Mouse (Mus musculus) heart, embryonic 11.5 days (tissue): ENCODE data around the gene Synj2. TPM values are rescaled to one million over a fixed set of nuclear protein-coding genes. Genes with fewer than 3 reads are reported as not detected.
"Not testable (repeated sequence)": the region's sequence is repeated elsewhere in the genome, so short reads cannot be mapped to it uniquely, and the experiment has no call there.

ENCODE experiments used
- ATAC-seq: fragments of 200-750 bp; cut with Nextera tagmentation; replicated peaks from 2 replicates; pipeline ENCODE4 v1.8.0; 2017; ENCODE audit warnings: moderate library complexity; ENCODE audit not compliant: insufficient number of reproducible peaks, low FRiP score, low TSS enrichment
- H3K27ac ChIP-seq: fragments of 300-500 bp; sonication (generic); 2 replicates; pipeline ENCODE4 v1.5.1; 2014; ENCODE audit warnings: mild to moderate bottlenecking, low read depth, low read length
- H3K27me3 ChIP-seq: fragments of 300-500 bp; sonication (generic); 2 replicates; pipeline ENCODE4 v1.6.1; 2014; ENCODE audit warnings: mild to moderate bottlenecking, low read length, mixed read lengths; ENCODE audit not compliant: control insufficient read depth, insufficient read depth
- H3K36me3 ChIP-seq: fragments of 300-500 bp; sonication (generic); 2 replicates; pipeline ENCODE4 v1.6.1; 2014; ENCODE audit warnings: mild to moderate bottlenecking, low read length, moderate library complexity, mixed read lengths; ENCODE audit not compliant: control insufficient read depth, insufficient read depth
- H3K4me1 ChIP-seq: fragments of 300-500 bp; sonication (generic); 2 replicates; pipeline ENCODE4 v1.6.1; 2014; ENCODE audit warnings: low read length; ENCODE audit not compliant: control insufficient read depth, insufficient read depth
- H3K4me2 ChIP-seq: fragments of 300-500 bp; sonication (generic); 2 replicates; pipeline ENCODE4 v1.6.1; 2014; ENCODE audit warnings: mild to moderate bottlenecking, moderate library complexity
- H3K4me3 ChIP-seq: fragments of 300-500 bp; sonication (generic); 2 replicates; pipeline ENCODE4 v1.5.1; 2014; ENCODE audit warnings: low read depth, low read length
- H3K9ac ChIP-seq: fragments of 300-500 bp; sonication (generic); 2 replicates; pipeline ENCODE4 v1.6.1; 2014; ENCODE audit warnings: mild to moderate bottlenecking, low read depth, low read length, moderate library complexity
- H3K9me3 ChIP-seq: fragments of 300-500 bp; sonication (generic); replicated peaks from 2 replicates; pipeline ENCODE4 v1.6.1; 2016; ENCODE audit warnings: low read length; ENCODE audit not compliant: control insufficient read depth
- WGBS: fragments of 180-500 bp; shearing (Covaris S2); extraction: QIAGEN DNeasy Blood & Tissue Kit; methylation state at CpG from one replicate; pipeline ENCODE4 v1.1.7; 2014; ENCODE audit not compliant: insufficient replicate concordance; 5-methylcytosine and 5-hydroxymethylcytosine counted together
- polyA plus RNA-seq: library from polyadenylated mRNA; unstranded; fragments of >200 nt; fragmentation: Nextera tagmentation; extraction: Ambion mirVana; gene quantifications from 2 replicates; pipeline ENCODE4 v1.2.1, GENCODE M21; 2014

Synj2 gene
- polyA plus RNA-seq, 1 experiment from 2014 or later = 3.0 TPM

DNA sequence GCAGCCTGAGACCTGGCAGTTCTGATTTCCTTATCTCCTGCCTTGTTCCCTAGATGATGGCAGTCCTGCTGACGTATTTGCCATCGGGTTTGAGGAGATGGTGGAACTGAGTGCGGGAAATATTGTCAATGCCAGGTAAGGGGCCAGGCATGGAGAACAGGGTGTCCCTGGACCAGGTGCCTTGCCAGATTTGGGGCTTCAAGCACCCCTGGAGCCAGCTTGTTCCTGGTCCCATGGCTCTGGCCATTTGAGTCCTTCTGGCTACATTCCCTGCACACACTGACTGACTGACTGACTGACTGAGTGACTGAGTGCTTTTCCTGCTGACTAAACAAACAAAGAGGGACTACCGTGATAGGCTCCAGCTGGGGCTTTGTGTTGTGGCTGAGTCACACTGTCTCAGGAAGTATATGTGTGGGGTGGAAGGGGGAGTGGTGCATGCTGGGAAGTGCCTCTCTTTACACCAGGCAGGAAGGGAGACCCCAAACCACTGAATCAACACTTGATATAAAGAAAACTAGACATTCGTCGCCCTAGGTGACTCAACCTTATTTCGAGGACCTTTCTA, 75.2 kb downstream of the Synj2 start:
- Histone ChIP-seq H3K27me3 (no peaks in the 10 kb centered on the region), H3K27ac (peak overlapping the region; percentile 24; the same call in 1 of the 2 replicates), H3K4me2 (no peak overlapping the region), H3K9ac (no peak overlapping the region), H3K4me3 (no peak overlapping the region), H3K36me3 (no peaks in the 10 kb centered on the region), H3K9me3 (no peaks in the 10 kb centered on the region), H3K4me1 (peaks cover 17% of the 10 kb centered on the region)
- ATAC-seq = peak; percentile 48; the same call in 1 of the 2 replicates
- WGBS = 50% methylated on average over 7 of the region's 7 CpGs

DNA sequence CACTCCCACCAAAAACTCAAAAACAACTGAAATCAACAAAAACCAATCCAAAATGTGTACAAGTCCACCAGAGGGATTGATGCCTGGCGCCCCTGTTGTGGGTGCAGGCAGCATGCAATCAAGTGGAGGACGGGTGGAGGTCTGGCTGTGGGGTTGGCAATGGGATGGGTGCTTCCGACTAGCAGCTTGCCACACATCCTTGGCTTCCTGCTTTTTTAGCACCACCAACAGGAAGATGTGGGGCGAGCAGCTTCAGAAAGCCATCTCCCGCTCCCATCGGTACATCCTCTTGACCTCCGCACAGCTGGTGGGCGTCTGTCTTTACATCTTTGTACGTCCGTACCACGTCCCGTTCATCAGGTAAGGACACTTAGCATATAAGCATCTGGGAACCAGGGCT, 76.2 kb downstream of the Synj2 start:
- no peak overlapping the region; the same call in 1 of the 2 replicates for H3K27ac ChIP-seq

DNA sequence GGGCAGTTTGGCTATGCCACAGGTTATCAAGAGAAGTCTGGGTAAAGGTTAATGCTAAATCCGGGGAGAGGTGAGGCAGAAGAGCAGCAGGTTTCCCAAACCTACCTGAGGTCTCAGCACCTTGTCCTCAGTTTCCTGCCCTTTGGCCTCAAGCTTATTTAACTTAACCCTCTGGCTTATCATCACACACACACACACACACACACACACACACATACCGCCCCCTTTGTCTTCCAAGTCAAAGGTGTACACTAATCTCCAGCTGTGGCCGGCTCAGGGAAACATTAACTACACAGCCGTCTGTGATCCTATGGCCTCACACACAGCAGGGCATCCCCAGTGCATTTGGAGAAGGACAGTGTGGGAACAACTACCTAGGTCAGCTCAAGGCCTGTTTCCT, 77.3 kb downstream of the Synj2 start:
- Histone ChIP-seq H3K4me2 (no peak overlapping the region), H3K36me3 (no peaks in the 10 kb centered on the region), H3K4me1 (peaks cover 14% of the 10 kb centered on the region), H3K9me3 (no peaks in the 10 kb centered on the region), H3K4me3 (no peak overlapping the region), H3K27me3 (no peaks in the 10 kb centered on the region), H3K27ac (no peak overlapping the region), H3K9ac (no peak overlapping the region)
- 76% methylated on average over 4 of the region's 4 CpGs for WGBS
- ATAC-seq = no peak

More for the DNA sequence above, 76.2 kb downstream of the Synj2 start:
- Histone ChIP-seq H3K9ac (no peak overlapping the region), H3K36me3 (no peaks in the 10 kb centered on the region), H3K4me2 (no peak overlapping the region), H3K27me3 (no peaks in the 10 kb centered on the region), H3K4me1 (peaks cover 17% of the 10 kb centered on the region), H3K4me3 (no peak overlapping the region), H3K9me3 (no peaks in the 10 kb centered on the region)
- 56% methylated on average over 12 of the region's 12 CpGs for WGBS
- ATAC-seq = no peak

DNA sequence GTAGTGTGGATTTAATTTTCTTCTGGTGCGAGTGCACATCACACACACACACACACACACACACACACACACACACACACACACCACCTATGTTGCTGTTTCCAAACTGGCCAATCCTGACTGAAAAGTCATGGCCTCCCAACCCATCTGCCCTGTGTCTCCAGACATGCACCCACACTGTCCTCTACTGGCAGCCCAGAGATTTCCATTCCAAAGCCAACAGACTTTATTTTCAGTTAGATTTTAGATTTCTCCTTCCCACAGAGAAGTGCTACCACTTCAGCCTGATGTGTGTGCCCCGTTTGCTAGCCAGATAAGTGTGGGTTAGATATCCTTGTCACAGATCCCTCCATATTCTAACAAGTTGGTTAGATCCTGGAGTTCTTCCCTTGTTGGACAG, 78.7 kb downstream of the Synj2 start:
- ATAC-seq = no peak
- Histone ChIP-seq H3K4me2 (no peak overlapping the region), H3K9me3 (no peaks in the 10 kb centered on the region), H3K36me3 (no peaks in the 10 kb centered on the region), H3K27me3 (no peaks in the 10 kb centered on the region), H3K4me1 (peaks cover 6% of the 10 kb centered on the region; the same call in 1 of the 2 replicates), H3K4me3 (no peak overlapping the region), H3K27ac (no peak overlapping the region), H3K9ac (no peak overlapping the region)
- WGBS = 50% methylated on average over 2 of the region's 2 CpGs

DNA sequence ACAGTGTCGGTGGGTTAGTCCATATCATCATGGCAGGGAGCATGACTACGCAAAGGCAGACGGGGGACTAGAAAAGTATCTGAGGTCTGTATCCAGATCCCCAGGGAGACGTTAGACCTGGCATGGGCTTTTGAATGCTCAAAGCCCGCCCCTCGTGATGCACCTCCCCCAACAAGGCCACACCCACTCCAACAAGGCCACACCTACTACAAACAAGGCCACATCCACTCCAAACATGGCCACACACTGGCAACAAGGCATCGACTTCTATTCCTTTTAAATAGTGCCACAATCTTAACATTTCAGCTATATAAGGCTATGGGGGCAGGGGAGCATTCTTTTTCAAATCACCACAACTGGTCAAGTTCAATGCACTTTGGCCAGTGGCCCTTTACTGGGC, 79.6 kb downstream of the Synj2 start:
- H3K27me3 ChIP-seq = no peaks in the 10 kb centered on the region
- no peaks in the 10 kb centered on the region for H3K36me3 ChIP-seq
- H3K9ac ChIP-seq = no peak overlapping the region
- ATAC-seq = no peak
- H3K4me3 ChIP-seq = no peak overlapping the region
- peaks cover 6% of the 10 kb centered on the region; the same call in 1 of the 2 replicates for H3K4me1 ChIP-seq
- WGBS = 56% methylated on average over 7 of the region's 7 CpGs
- H3K9me3 ChIP-seq = no peaks in the 10 kb centered on the region
- H3K27ac ChIP-seq = no peak overlapping the region
- H3K4me2 ChIP-seq = no peak overlapping the region

DNA sequence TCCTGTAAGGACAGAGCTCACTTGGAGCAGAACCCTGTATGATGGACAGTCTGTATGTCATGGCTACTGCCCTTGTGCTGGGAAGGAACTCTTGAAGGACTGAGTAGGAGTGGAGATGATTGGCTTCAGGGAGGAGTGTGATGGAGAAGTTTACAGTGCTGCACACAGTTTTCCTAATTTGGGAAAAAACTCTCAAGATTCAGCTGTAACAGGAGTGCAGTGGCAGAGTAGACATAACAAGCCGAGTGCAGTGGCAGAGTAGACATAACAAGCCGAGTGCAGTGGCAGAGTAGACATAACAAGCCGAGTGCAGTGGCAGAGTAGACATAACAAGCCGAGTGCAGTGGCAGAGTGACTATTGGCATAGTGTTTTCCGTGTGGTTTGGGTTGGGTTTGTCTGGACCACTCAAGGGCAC, 80.3 kb downstream of the Synj2 start:
- H3K4me2 ChIP-seq, H3K4me3 ChIP-seq, H3K27ac ChIP-seq, H3K9me3 ChIP-seq, H3K9ac ChIP-seq, H3K36me3 ChIP-seq, H3K27me3 ChIP-seq, ATAC-seq, H3K4me1 ChIP-seq: not testable (repeated sequence)
- WGBS = 56% methylated on average over 5 of the region's 5 CpGs

DNA sequence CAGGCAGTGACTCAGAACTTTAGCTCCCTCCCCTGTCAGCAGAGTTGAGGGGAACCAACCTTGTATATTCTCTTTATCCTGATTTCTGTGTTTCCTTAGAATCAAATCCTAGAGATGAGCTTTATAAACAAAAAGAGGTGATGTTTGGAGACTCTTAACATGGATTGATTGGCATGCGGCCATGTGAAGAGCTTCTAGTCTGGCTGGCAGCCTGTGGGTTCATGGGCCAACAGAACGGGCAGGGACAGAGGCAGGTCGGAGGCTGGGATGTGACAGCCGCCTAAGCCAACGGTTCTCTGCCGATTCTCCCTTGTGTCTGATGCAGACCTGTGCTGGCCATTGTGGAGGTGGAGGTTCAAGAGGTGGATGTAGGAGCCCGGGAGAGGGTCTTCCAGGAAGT, 84.8 kb downstream of the Synj2 start:
- 85% methylated on average over 7 of the region's 7 CpGs for WGBS
- Histone ChIP-seq H3K27me3 (no peaks in the 10 kb centered on the region), H3K4me3 (no peak overlapping the region), H3K36me3 (peaks cover 6% of the 10 kb centered on the region; the same call in 1 of the 2 replicates), H3K9ac (no peak overlapping the region), H3K9me3 (no peaks in the 10 kb centered on the region), H3K27ac (no peak overlapping the region), H3K4me2 (no peak overlapping the region), H3K4me1 (no peaks in the 10 kb centered on the region)
- no peak for ATAC-seq

DNA sequence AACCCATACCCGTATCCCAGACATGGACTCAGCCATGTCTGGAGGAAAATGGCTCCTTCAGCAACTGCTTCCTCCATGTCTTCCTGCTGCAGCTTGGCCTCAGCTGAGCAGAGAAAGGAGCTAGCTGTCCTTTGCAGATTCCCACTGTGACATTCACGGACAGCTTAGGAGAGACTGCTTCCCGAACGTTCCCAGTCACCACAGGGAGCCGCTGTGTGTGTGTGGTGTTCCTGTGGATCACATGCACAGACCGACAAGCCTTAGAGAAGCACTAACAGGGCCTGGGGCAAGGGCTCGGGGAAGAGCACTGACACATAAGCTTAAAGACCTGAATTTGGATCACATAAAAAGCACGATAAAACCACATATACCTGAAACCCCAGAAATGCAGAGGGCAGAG, 94.6 kb downstream of the Synj2 start:
- no peak overlapping the region for H3K4me3 ChIP-seq
- H3K4me1 ChIP-seq = no peaks in the 10 kb centered on the region
- no peaks in the 10 kb centered on the region for H3K36me3 ChIP-seq
- H3K4me2 ChIP-seq = no peak overlapping the region
- no peaks in the 10 kb centered on the region; the same call in 1 of the 2 replicates for H3K27me3 ChIP-seq
- no peaks in the 10 kb centered on the region for H3K9me3 ChIP-seq
- no peak overlapping the region for H3K27ac ChIP-seq
- WGBS = 52% methylated on average over 8 of the region's 8 CpGs
- H3K9ac ChIP-seq = no peak overlapping the region
- no peak for ATAC-seq

DNA sequence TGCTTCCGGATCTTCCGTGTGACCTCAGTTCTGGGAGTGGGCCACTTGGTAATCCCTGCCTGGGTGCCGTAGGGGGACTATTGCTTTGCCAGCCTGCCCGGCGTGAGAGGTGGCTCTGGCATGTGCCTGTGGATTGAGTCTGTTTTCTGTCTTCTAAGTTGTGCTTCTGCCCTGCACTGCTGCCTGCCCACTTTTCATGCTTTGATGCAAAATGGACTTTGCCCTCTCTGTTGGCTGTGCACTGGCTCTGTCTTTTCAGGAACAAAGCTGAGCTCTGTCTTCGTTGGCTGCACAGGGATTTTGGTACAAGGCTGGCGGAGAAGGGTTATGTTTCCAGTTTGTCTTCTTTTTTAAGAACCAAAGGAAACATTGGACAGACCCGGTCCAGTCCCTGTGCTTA, 95.4 kb downstream of the Synj2 start:
- no peaks in the 10 kb centered on the region for H3K36me3 ChIP-seq
- no peak overlapping the region for H3K4me3 ChIP-seq
- H3K27ac ChIP-seq = no peak overlapping the region
- no peaks in the 10 kb centered on the region for H3K4me1 ChIP-seq
- WGBS = 86% methylated on average over 8 of the region's 8 CpGs
- ATAC-seq = no peak
- no peak overlapping the region for H3K4me2 ChIP-seq
- no peaks in the 10 kb centered on the region; the same call in 1 of the 2 replicates for H3K27me3 ChIP-seq
- H3K9ac ChIP-seq = no peak overlapping the region
- no peaks in the 10 kb centered on the region for H3K9me3 ChIP-seq
